Mouse (Mus musculus) liver, adult 2 months (tissue): ENCODE measurements at regions not wholly inside any gene's neighbourhood (a gene's known extent, or its start where the extent isn't known, plus 50 kb on each side); places are given as distances from the start of the nearest gene placed in this dataset.
"Not testable (repeated sequence)": the region's sequence is repeated elsewhere in the genome, so short reads cannot be mapped to it uniquely, and the experiment has no call there.

Source experiments
- CTCF ChIP-seq: fragments of 200-500 bp; IDR thresholded peaks from 2 replicates; pipeline ENCODE4 v1.5.1; 2011; ENCODE audit warnings: low read depth, low read length, control low read depth
- POLR2A ChIP-seq: fragments of 200-500 bp; IDR thresholded peaks from 2 replicates; pipeline ENCODE4 v1.6.1; 2011; ENCODE audit warnings: low read length, control low read depth; ENCODE audit not compliant: insufficient read depth; ENCODE audit errors: extremely low read depth

DNA sequence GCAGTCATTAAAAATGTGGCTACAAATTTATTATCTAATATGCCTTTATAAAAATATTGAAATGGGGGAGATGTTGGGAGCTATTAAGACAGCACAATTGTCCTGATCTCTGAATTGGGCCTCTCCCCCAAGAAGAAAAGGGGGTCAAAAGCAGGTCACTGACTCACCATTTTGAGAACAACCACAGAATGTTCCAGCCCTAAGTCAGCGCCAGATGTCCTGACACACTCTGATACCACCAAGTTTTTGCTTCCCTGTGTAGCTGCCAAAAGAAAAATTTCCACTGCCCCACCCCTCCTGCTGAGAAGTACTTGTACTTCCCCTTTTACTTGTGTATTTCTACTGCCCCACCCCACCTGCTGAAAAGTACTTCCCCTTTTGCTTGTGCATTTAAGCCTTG, 92.5 kb upstream of the Gm10750 start:
- TF ChIP-seq POLR2A, CTCF: not testable (repeated sequence)
